Mouse (Mus musculus) liver, embryonic 12.5 days (tissue): ENCODE measurements around the gene Jade3. TPM values are rescaled to one million over a fixed set of nuclear protein-coding genes. Genes with fewer than 3 reads are reported as not detected.

ENCODE experiments used
- ATAC-seq: fragments of 200-750 bp; cut with Nextera tagmentation; 2 replicates; pipeline ENCODE4 v1.8.0; 2017; ENCODE audit warnings: moderate number of reproducible peaks, mild to moderate bottlenecking, moderate library complexity
- H3K27ac ChIP-seq: fragments of 300-500 bp; sonication (generic); 2 replicates; pipeline ENCODE4 v1.5.1; 2016; ENCODE audit warnings: mild to moderate bottlenecking
- H3K27me3 ChIP-seq: fragments of 300-500 bp; sonication (generic); replicated peaks from 2 replicates; pipeline ENCODE4 v1.6.1; 2016; ENCODE audit warnings: mild to moderate bottlenecking, moderate library complexity
- H3K36me3 ChIP-seq: fragments of 300-500 bp; sonication (generic); 2 replicates; pipeline ENCODE4 v1.6.1; 2016; ENCODE audit warnings: mild to moderate bottlenecking, moderate library complexity
- H3K4me1 ChIP-seq: fragments of 300-500 bp; sonication (generic); 2 replicates; pipeline ENCODE4 v1.6.1; 2016
- H3K4me2 ChIP-seq: fragments of 300-500 bp; sonication (generic); 2 replicates; pipeline ENCODE4 v1.6.1; 2016; ENCODE audit warnings: mild to moderate bottlenecking, moderate library complexity
- H3K4me3 ChIP-seq: fragments of 300-500 bp; sonication (generic); 2 replicates; pipeline ENCODE4 v1.5.1; 2016; ENCODE audit warnings: mild to moderate bottlenecking, moderate library complexity
- H3K9ac ChIP-seq: fragments of 300-500 bp; sonication (generic); 2 replicates; pipeline ENCODE4 v1.6.1; 2016; ENCODE audit warnings: mild to moderate bottlenecking, moderate library complexity
- H3K9me3 ChIP-seq: fragments of 300-500 bp; sonication (generic); replicated peaks from 2 replicates; pipeline ENCODE4 v1.6.1; 2016; ENCODE audit warnings: mild to moderate bottlenecking, moderate library complexity
- WGBS: fragments of 180-500 bp; shearing (Covaris S2); methylation state at CpG from one replicate; pipeline ENCODE4 v1.1.7; 2016; ENCODE audit not compliant: insufficient replicate concordance; 5-methylcytosine and 5-hydroxymethylcytosine counted together
- polyA plus RNA-seq: library from polyadenylated mRNA; unstranded; fragments of >200 nt; fragmentation: Nextera tagmentation; extraction: Ambion mirVana; gene quantifications from 2 replicates; pipeline ENCODE4 v1.2.1, GENCODE M21; 2016

Gene Jade3
- polyA plus RNA-seq, 1 experiment from 2014 or later, result 11.8 TPM

DNA sequence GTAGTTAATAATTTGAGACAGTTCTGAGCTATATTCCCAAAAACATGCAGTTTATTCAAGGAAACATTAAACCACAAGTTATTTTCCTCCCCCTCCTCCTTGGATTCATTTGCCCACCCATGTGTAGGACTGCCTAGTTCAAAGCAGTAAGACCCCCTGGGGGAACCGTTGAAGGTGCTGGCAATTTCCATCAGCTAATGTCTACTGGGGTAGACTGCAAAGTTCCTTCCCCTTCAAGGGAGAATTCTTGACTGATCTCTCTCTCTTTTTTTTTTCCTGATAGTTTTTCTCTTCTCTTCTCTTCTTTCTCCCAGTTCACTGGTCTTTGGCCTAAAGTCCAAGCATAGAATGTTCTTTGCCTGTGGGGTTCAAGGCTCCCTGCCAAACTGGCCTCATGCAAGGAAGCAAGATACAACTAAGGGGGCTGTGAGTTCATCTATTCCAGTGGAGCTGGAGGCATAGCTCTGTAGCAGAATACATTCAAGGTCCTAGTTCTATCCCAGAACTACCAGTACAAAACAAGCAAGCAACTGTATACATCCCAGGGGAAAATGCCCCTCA lies 123.5 kb downstream of the Jade3 start:
- 31% methylated on average over 1 of the region's 1 CpGs for WGBS
- no peaks in the 10 kb centered on the region for H3K27me3 ChIP-seq
- no peak overlapping the region for H3K27ac ChIP-seq
- H3K4me1 ChIP-seq, result no peaks in the 10 kb centered on the region
- ATAC-seq, result no peak
- no peak overlapping the region for H3K9ac ChIP-seq
- H3K9me3 ChIP-seq, result no peaks in the 10 kb centered on the region
- H3K4me3 ChIP-seq, result no peak overlapping the region
- H3K36me3 ChIP-seq, result no peaks in the 10 kb centered on the region
- H3K4me2 ChIP-seq, result no peak overlapping the region

DNA sequence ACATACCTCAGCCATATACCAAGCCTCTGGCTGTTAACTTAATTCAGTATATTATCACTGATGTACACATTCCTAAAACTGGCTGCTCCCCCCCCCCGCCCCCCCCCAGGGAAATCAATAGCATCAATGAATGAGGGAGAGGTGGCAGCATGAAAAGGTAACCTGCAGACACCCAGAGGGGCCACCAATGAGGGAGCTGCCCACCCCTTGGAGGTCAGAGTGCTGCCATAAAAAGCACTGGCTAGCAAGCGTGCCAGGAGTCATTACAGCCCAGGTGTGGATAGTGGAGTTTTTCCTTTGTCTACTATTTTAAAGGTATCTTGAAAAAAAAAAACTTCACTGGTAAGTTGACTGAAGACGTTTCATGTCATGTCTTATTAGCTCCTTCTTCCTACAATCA lies 124.0 kb downstream of the Jade3 start, which contains the start of gene Rgn:
Rgn (plus strand) TSS at position 256 of the 400 bp plus-strand sequence.
- H3K27me3 ChIP-seq, result no peaks in the 10 kb centered on the region
- no peaks in the 10 kb centered on the region for H3K36me3 ChIP-seq
- ATAC-seq, result no peak
- no peak within 1 kb of the TSS for H3K4me3 ChIP-seq
- no peak within 1 kb of the TSS; the same call in 1 of the 2 replicates for H3K4me2 ChIP-seq
- WGBS, result 48% methylated on average over 3 of the region's 3 CpGs
- no peak within 1 kb of the TSS for H3K27ac ChIP-seq
- no peaks in the 10 kb centered on the region for H3K4me1 ChIP-seq
- H3K9me3 ChIP-seq, result no peaks in the 10 kb centered on the region
- H3K9ac ChIP-seq, result no peak within 1 kb of the TSS

DNA sequence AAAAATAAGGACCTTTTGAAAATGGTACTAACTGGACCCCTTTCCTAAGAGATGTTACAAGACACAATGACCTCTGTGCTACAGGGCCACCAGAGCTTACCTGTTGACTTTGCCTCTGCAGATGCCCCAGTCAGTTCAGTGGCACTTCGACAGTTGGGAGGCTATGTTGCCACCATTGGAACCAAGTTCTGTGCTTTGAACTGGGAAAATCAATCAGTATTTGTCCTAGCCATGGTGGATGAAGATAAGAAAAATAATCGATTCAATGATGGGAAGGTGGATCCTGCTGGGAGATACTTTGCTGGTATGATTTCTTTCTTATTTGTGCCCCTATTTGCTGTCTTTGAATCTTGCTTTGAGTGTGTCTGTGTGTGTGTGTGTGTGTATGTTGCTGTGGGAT lies 126.7 kb downstream of the Jade3 start:
- no peak overlapping the region for H3K27ac ChIP-seq
- H3K4me3 ChIP-seq, result no peak overlapping the region
- no peaks in the 10 kb centered on the region for H3K27me3 ChIP-seq
- no peak for ATAC-seq
- no peak overlapping the region for H3K4me2 ChIP-seq
- WGBS, result 48% methylated on average over 2 of the region's 2 CpGs
- H3K9me3 ChIP-seq, result no peaks in the 10 kb centered on the region
- H3K36me3 ChIP-seq, result no peaks in the 10 kb centered on the region
- H3K4me1 ChIP-seq, result no peaks in the 10 kb centered on the region
- H3K9ac ChIP-seq, result no peak overlapping the region

DNA sequence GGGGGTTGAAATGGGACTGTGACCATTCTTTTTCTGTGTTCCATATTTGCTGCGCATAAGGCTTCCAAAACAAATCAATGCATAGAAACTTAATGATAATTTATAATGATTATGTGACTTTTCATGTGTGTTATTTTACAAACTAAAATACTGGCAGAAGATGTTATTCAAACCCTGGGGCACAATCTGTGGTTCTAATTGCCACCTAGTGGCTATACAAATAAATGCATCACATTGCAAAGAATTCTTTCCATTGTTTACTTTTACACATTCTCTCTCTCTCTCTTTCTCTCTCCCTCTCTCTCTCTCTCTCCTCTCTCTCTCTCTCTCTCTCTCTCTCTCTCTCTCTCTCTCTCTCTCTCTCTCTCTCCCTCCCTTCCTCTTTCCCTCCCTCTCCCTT lies 136.4 kb downstream of the Jade3 start:
- Histone ChIP-seq H3K4me1 (no peaks in the 10 kb centered on the region), H3K36me3 (no peaks in the 10 kb centered on the region), H3K27me3 (no peaks in the 10 kb centered on the region), H3K4me2 (no peak overlapping the region), H3K9me3 (no peaks in the 10 kb centered on the region), H3K4me3 (no peak overlapping the region), H3K9ac (no peak overlapping the region), H3K27ac (no peak overlapping the region)
- 32% methylated on average over 1 of the region's 1 CpGs for WGBS
- ATAC-seq, result no peak

DNA sequence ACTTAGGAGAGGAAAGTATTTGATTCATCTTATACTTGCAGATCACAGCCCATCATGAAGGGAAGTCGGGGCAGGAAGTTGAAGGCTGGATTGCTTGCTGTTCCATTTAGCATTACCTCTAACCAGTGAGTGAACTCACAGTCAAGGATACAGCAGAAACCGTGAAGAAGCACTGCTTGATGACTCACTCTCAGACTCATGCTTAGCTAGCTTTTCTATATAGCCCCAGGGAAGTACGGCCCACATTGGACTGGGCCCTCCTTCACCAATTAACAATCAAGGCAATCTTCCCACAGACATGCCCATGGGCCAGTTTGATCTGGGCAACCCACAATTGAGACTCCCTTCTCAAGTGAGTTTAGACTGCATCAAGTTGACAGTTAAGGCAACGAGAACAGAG lies 138.5 kb downstream of the Jade3 start:
- 50% methylated on average over 4 of the region's 4 CpGs for WGBS
- H3K4me3 ChIP-seq, result no peak overlapping the region

More for the DNA sequence above, 138.5 kb downstream of the Jade3 start:
- Histone ChIP-seq H3K4me1 (no peaks in the 10 kb centered on the region), H3K4me2 (no peak overlapping the region), H3K9me3 (no peaks in the 10 kb centered on the region), H3K9ac (no peak overlapping the region), H3K27ac (no peak overlapping the region), H3K36me3 (no peaks in the 10 kb centered on the region), H3K27me3 (no peaks in the 10 kb centered on the region)
- ATAC-seq, result no peak

Other genes with a start within 250 kb of the Jade3 start
- gene Slc9a7, start 133.9 kb upstream of the Jade3 start, polyA plus RNA-seq, result 0.43 and 0.48 TPM in 2 replicates
- gene Rp2, start 61.2 kb upstream of the Jade3 start, polyA plus RNA-seq, result 13.2 TPM in 2 replicates
- gene Rgn, start 124.1 kb downstream of the Jade3 start, polyA plus RNA-seq, result 55.2 and 55.4 TPM in 2 replicates
- 47.5 and 49.6 TPM in 2 replicates for gene Rbm10, start 191.8 kb downstream of the Jade3 start, polyA plus RNA-seq
- gene Ndufb11, start 191.9 kb downstream of the Jade3 start, polyA plus RNA-seq, result 167 and 174 TPM in 2 replicates
- 170 and 172 TPM in 2 replicates for gene Uba1, start 232.6 kb downstream of the Jade3 start, polyA plus RNA-seq